Mouse (Mus musculus): ENCODE data around the gene Ndufb8.

Ndufb8 gene

GRCm38 (mm10) chr19:44537416-44537815, 17.8 kb downstream of the Ndufb8 start:
- in situ Hi-C loops (cut with MboI): no loop called here

GRCm38 (mm10) chr19:44535376-44535775, 19.9 kb downstream of the Ndufb8 start:
- in situ Hi-C loops (cut with MboI): no loop called here

- in situ Hi-C loops (cut with MboI): no loop called here
Measured at GRCm38 (mm10) chr19:44530018-44530417, 25.2 kb downstream of the Ndufb8 start.

- in situ Hi-C loops (cut with MboI): no loop called here
Measured at GRCm38 (mm10) chr19:44525551-44526205, 29.6 kb downstream of the Ndufb8 start.

GRCm38 (mm10) chr19:44519152-44519551, 36.1 kb downstream of the Ndufb8 start:
- in situ Hi-C loops (cut with MboI): no loop called here

- in situ Hi-C loops (cut with MboI): no loop called here
Measured at GRCm38 (mm10) chr19:44517996-44518768, 37.1 kb downstream of the Ndufb8 start.

GRCm38 (mm10) chr19:44515769-44516168, 39.5 kb downstream of the Ndufb8 start:
- in situ Hi-C loops (cut with MboI): no loop called here

- in situ Hi-C loops (cut with MboI): no loop called here
Measured at GRCm38 (mm10) chr19:44514521-44515451, 40.5 kb downstream of the Ndufb8 start.

GRCm38 (mm10) chr19:44513921-44514482, 41.2 kb downstream of the Ndufb8 start:
- in situ Hi-C loops (cut with MboI): no loop called here

- in situ Hi-C loops (cut with MboI): no loop called here
Measured at GRCm38 (mm10) chr19:44513054-44513833, 42.0 kb downstream of the Ndufb8 start.

- in situ Hi-C loops (cut with MboI): no loop called here
Measured at GRCm38 (mm10) chr19:44512601-44513000, 42.6 kb downstream of the Ndufb8 start.

GRCm38 (mm10) chr19:44511451-44512231, 43.6 kb downstream of the Ndufb8 start:
- in situ Hi-C loops (cut with MboI): no loop called here

GRCm38 (mm10) chr19:44510534-44511175, 44.6 kb downstream of the Ndufb8 start:
- in situ Hi-C loops (cut with MboI): no loop called here

GRCm38 (mm10) chr19:44502741-44503140, 52.5 kb downstream of the Ndufb8 start:
- in situ Hi-C loops (cut with MboI): no loop called here

GRCm38 (mm10) chr19:44501925-44502324, 53.3 kb downstream of the Ndufb8 start:
- in situ Hi-C loops (cut with MboI): no loop called here

- in situ Hi-C loops (cut with MboI): no loop called here
Measured at GRCm38 (mm10) chr19:44500240-44500639, 55.0 kb downstream of the Ndufb8 start.

GRCm38 (mm10) chr19:44498936-44499335, 56.3 kb downstream of the Ndufb8 start:
- in situ Hi-C loops (cut with MboI): no loop called here

Data from mature B cell (primary cell).